Mouse (Mus musculus) megakaryocyte progenitor cell, adult 5-6 weeks (primary cell): ENCODE data around the gene Lnx1. TPM values are rescaled to one million over a fixed set of nuclear protein-coding genes. Genes with fewer than 3 reads are reported as not detected.

ENCODE experiments used
- ATAC-seq: replicated peaks from 2 replicates; pipeline ENCODE4 v1.8.0; 2016; ENCODE audit warnings: mild to moderate bottlenecking, moderate TSS enrichment, inconsistent platforms; ENCODE audit not compliant: poor library complexity
- total RNA-seq, 2 experiments: library from RNA; stranded (forward) in 1 of 2; stranded (reverse) in 1 of 2; fragments of 157-497, 149-512 nt in 1 of 2; fragments of 200-1000 nt in 1 of 2; gene quantifications; 2 replicates each; pipeline versions ENCODE4 v1.2.3 to v1.2.4; 2015 to 2017

The Lnx1 gene
- total RNA-seq, 2 experiments from 2014 or later: 0.10 TPM; not detected in 1

- 0 out of 2 replicates have a peak, but pooled peaks have one; percentile 4 for ATAC-seq
Measured at GRCm38 (mm10) chr5:74656410-74656809, 46.3 kb downstream of the Lnx1 start.

- ATAC-seq: no peak
Measured at GRCm38 (mm10) chr5:74654527-74654926, 48.2 kb downstream of the Lnx1 start.

- ATAC-seq: no peak
Measured at GRCm38 (mm10) chr5:74653766-74654165, 48.9 kb downstream of the Lnx1 start.

GRCm38 (mm10) chr5:74649122-74649521 lies 53.6 kb downstream of the Lnx1 start:
- no peak for ATAC-seq

GRCm38 (mm10) chr5:74648216-74648615 lies 54.5 kb downstream of the Lnx1 start:
- ATAC-seq: no peak

- ATAC-seq: no peak
Measured at GRCm38 (mm10) chr5:74647584-74647984, 55.1 kb downstream of the Lnx1 start.

GRCm38 (mm10) chr5:74642291-74642690 lies 60.4 kb downstream of the Lnx1 start:
- no peak for ATAC-seq

GRCm38 (mm10) chr5:74641000-74641399 lies 61.7 kb downstream of the Lnx1 start:
- ATAC-seq: peak; percentile 76

GRCm38 (mm10) chr5:74640504-74640903 lies 62.2 kb downstream of the Lnx1 start:
- ATAC-seq: no peak

- no peak for ATAC-seq
Measured at GRCm38 (mm10) chr5:74639516-74639915, 63.2 kb downstream of the Lnx1 start.

- ATAC-seq: no peak
Measured at GRCm38 (mm10) chr5:74634391-74634790, 68.3 kb downstream of the Lnx1 start.

- no peak for ATAC-seq
Measured at GRCm38 (mm10) chr5:74633453-74633852, 69.3 kb downstream of the Lnx1 start.

- ATAC-seq: peak; percentile 90
Measured at GRCm38 (mm10) chr5:74632369-74633114, 70.2 kb downstream of the Lnx1 start.

- no peak for ATAC-seq
Measured at GRCm38 (mm10) chr5:74628001-74628400, 74.7 kb downstream of the Lnx1 start.

- no peak for ATAC-seq
Measured at GRCm38 (mm10) chr5:74624385-74624784, 78.3 kb downstream of the Lnx1 start.

GRCm38 (mm10) chr5:74623316-74624000 lies 79.3 kb downstream of the Lnx1 start:
- no peak for ATAC-seq

GRCm38 (mm10) chr5:74621691-74622470 lies 80.8 kb downstream of the Lnx1 start:
- ATAC-seq: no peak

GRCm38 (mm10) chr5:74618573-74619059 lies 84.1 kb downstream of the Lnx1 start:
- ATAC-seq: 0 out of 2 replicates have a peak, but pooled peaks have one; percentile 46

GRCm38 (mm10) chr5:74617816-74618572 lies 84.7 kb downstream of the Lnx1 start:
- ATAC-seq: no peak

GRCm38 (mm10) chr5:74613491-74614151 lies 89.1 kb downstream of the Lnx1 start:
- no peak for ATAC-seq
